Mouse (Mus musculus) kidney, adult 2 months (tissue): ENCODE results near the gene Smap1.

Source experiments
- CTCF ChIP-seq: fragments of 200-500 bp; conservative IDR thresholded peaks from 2 replicates; pipeline ENCODE4 v1.5.1; 2011; ENCODE audit warnings: low read depth, mild to moderate bottlenecking, control low read depth, low read length, moderate library complexity, mixed read lengths; ENCODE audit not compliant: insufficient read depth, insufficient read length
- POLR2A ChIP-seq: fragments of 200-500 bp; IDR thresholded peaks from one replicate; pipeline ENCODE4 v1.6.1; 2011; ENCODE audit warnings: low read depth, low read length, control low read depth

- TF ChIP-seq POLR2A: no peak
- TF ChIP-seq CTCF: no peak
Measured at GRCm38 (mm10) chr1:23929410-23929809, 7.3 kb upstream of the Smap1 start.
